Mouse (Mus musculus) retina, postnatal 1 day (tissue): ENCODE measurements around the gene Ppfia2.

Experiments used
- DNase-seq: peaks from one replicate; pipeline ENCODE4 v3.0.0-alpha.2; 2012

Ppfia2 gene

DNA sequence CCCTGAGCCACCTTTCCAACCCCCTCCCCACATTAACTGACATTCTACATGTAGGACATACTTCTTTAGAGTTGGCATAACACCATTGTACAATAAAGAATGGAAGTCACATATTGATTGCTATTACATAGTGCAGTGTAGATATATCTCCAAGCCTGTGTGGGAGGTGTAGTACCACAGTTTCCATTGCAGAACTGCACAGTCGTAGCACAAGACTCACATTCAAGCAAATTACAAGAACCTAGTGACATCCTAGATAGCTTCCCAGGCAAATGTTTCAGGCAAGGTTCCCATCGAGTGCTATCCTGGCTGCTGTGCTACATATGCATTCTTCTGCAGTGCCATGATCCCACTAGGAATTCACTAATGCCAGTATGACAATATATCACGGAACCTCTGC lies 200.0 kb downstream of the Ppfia2 start:
- DNase-seq: no peak

GRCm38 (mm10) chr10:106681395-106681794 lies 211.3 kb downstream of the Ppfia2 start:
- no peak for DNase-seq

GRCm38 (mm10) chr10:106685519-106685918 lies 215.4 kb downstream of the Ppfia2 start:
- DNase-seq: no peak

- DNase-seq: peak; percentile 42
These were observed 249.8 kb downstream of the Ppfia2 start for GRCm38 (mm10) chr10:106719936-106720335.

GRCm38 (mm10) chr10:106732265-106732664 lies 262.1 kb downstream of the Ppfia2 start:
- DNase-seq: no peak

GRCm38 (mm10) chr10:106736230-106737063 lies 266.3 kb downstream of the Ppfia2 start:
- peak; percentile 74 for DNase-seq

- DNase-seq: no peak
These were observed 268.1 kb downstream of the Ppfia2 start for GRCm38 (mm10) chr10:106738190-106738589.

DNA sequence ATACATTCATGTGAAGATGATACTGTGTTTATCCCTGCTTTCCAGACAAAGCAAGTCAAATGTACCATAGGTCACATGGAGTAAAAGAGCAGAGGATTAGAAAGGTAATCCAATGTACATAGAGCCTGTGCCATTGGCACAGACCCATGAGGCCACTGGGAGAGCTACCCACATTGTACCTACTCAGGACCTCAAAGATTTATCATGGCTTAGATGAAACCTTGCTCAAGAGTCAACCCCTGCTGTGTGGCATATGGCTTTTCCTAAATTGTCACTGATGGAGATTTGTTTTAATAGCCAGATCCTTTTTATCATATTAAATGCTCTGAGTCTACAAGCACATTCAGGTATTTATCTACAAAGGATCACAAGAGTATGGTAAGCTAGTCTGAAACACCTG lies 274.8 kb downstream of the Ppfia2 start:
- DNase-seq: no peak

DNA sequence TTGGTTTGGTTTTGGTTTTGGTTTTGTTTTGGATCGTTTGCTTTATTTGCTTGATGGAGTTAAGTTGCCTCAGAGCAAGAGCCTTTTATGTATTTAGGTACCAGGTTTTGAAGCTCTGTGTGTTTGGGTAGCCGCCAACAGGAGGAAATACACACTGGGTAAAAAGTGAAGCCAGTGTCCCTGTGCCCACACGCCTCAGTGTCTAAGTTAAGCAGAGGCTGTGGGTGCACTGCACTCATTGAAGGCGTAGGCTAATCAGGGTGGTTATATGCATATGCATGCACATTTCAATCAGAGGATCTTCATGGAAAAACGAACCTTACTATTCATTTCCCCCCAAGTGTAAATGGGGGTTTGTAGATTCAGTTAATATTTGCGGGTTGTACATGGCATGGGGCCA lies 290.9 kb downstream of the Ppfia2 start:
- DNase-seq: no peak

DNA sequence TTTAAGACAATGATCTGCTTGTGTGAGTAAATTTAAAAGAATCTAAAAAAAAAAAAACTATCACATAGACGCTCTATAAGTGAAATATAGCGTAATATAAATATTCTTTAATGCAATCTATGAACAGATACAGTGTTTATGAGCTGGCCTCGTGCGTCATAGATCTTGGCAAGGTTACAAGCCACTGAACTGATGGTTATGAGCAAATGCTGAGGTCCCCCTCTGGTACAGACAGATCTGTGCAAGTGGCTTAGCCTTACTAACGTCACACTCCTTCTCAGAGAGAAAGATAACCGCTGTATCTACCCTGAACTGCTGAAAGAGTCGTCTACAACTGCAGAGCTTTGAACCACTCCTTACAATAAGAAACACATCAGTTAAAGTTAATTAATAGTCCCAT lies 293.6 kb downstream of the Ppfia2 start:
- DNase-seq: no peak

- DNase-seq: no peak
These were observed 305.4 kb downstream of the Ppfia2 start for GRCm38 (mm10) chr10:106775571-106775970.

DNA sequence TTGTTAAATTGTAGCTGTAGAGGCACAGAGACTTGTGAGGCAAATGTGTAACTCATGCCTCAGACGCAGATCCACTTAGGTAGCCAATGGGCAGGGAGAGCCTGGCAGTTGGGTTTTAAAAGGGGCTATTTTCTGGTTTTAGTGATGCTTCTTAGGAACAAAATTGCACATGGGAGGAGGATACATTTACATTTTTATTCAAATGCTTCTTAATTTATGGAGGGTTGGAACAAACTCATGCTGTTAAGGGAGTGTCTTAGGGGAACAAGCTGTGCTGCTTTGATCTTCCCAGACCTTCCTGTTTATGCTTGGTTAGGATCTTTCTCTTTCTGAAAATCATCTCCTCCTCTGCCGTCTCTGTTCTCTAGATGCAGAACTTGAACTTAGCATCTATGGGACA lies 345.3 kb downstream of the Ppfia2 start:
- no peak for DNase-seq

GRCm38 (mm10) chr10:106818381-106818780 lies 348.2 kb downstream of the Ppfia2 start:
- DNase-seq: no peak

- DNase-seq: no peak
These were observed 354.1 kb downstream of the Ppfia2 start for GRCm38 (mm10) chr10:106824215-106824614.

- DNase-seq: no peak
These were observed 368.3 kb downstream of the Ppfia2 start for GRCm38 (mm10) chr10:106838476-106838875.

- no peak for DNase-seq
These were observed 388.0 kb downstream of the Ppfia2 start for GRCm38 (mm10) chr10:106858106-106858505.

GRCm38 (mm10) chr10:106870233-106870632 lies 400.1 kb downstream of the Ppfia2 start:
- no peak for DNase-seq

GRCm38 (mm10) chr10:106871847-106872246 lies 401.7 kb downstream of the Ppfia2 start:
- no peak for DNase-seq

GRCm38 (mm10) chr10:106872714-106873113 lies 402.6 kb downstream of the Ppfia2 start:
- DNase-seq: no peak

GRCm38 (mm10) chr10:106881330-106881729 lies 411.2 kb downstream of the Ppfia2 start:
- no peak for DNase-seq

GRCm38 (mm10) chr10:106896351-106896750 lies 426.2 kb downstream of the Ppfia2 start:
- DNase-seq: peak; percentile 59

- DNase-seq: no peak
These were observed 440.0 kb downstream of the Ppfia2 start for GRCm38 (mm10) chr10:106910108-106910507.

- peak; percentile 59 for DNase-seq
These were observed 442.9 kb downstream of the Ppfia2 start for GRCm38 (mm10) chr10:106913032-106913431.

DNA sequence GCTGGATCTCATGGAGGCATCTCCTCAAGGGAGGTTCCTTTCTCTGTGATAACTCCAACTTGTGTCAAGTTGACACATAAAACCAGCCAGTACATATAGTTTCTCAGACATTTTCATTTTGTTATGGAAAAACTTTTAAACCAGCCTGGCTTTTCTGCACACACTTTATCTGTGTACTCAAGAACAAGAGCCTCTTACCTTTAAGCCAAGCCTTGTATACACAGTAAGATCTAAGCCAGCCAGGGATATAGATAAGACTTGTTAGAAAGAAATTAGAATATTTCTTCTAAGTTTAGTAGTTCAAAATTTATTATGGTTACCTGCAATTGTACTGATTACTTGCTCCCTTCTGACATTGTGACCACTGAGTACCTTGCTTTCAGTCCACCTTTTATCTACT lies 444.1 kb downstream of the Ppfia2 start:
- DNase-seq: no peak

DNA sequence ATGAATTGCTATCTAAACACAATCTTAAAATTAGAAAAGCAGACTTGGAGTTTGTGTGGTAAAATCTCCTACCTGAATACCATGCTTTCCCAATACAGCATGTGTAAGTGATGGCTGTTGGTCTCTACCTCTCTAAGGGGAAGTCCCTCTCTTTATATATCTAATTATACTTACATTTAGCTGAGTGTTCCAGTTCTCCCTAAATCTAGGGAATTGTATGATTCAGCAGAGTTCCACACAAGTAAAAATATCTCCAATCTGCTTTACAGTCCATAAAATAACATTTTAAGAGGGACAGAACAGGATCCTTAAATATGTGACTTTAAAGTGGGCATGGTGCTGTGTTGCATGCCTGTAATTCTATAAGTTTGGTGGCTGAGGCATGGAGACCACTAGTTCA lies 444.7 kb downstream of the Ppfia2 start:
- no peak for DNase-seq
